Mouse (Mus musculus): ENCODE measurements around the gene Epm2a. TPM values are rescaled to one million over a fixed set of nuclear protein-coding genes. Genes with fewer than 3 reads are reported as not detected.
"Not testable (repeated sequence)": the region's sequence is repeated elsewhere in the genome, so short reads cannot be mapped to it uniquely, and the experiment has no call there.

Gene Epm2a
- polyA plus RNA-seq, 1 experiment from 2014 or later = 0.91 TPM

- no peak for DNase-seq (ENCODE audit: low spot score)
- ATAC-seq (ENCODE audit: low FRiP score) = no peak
- 90% methylated on average over 7 of the region's 7 CpGs for WGBS
- no peaks in the 10 kb centered on the region for H3K27me3 ChIP-seq (ENCODE audit: control insufficient read depth, insufficient read depth, low read length)
- no peaks in the 10 kb centered on the region for H3K4me1 ChIP-seq (replicated peaks; ENCODE audit: control insufficient read depth, insufficient read depth, low read length)
- no peaks in the 10 kb centered on the region for H3K36me3 ChIP-seq (ENCODE audit: control insufficient read depth, insufficient read depth, low read length)
- no peak overlapping the region for H3K27ac ChIP-seq (ENCODE audit: low read depth, low read length)
- H3K4me2 ChIP-seq (replicated peaks; ENCODE audit: low read depth, low read length) = no peak overlapping the region
- no peak overlapping the region for H3K9ac ChIP-seq (ENCODE audit: low read depth, low read length)
- H3K4me3 ChIP-seq (ENCODE audit: low read depth, low read length) = no peak overlapping the region
- H3K9me3 ChIP-seq (ENCODE audit: control insufficient read depth, low read length) = no peaks in the 10 kb centered on the region
These were observed 20.9 kb upstream of the Epm2a start for GRCm38 (mm10) chr10:11322316-11322715.

DNA sequence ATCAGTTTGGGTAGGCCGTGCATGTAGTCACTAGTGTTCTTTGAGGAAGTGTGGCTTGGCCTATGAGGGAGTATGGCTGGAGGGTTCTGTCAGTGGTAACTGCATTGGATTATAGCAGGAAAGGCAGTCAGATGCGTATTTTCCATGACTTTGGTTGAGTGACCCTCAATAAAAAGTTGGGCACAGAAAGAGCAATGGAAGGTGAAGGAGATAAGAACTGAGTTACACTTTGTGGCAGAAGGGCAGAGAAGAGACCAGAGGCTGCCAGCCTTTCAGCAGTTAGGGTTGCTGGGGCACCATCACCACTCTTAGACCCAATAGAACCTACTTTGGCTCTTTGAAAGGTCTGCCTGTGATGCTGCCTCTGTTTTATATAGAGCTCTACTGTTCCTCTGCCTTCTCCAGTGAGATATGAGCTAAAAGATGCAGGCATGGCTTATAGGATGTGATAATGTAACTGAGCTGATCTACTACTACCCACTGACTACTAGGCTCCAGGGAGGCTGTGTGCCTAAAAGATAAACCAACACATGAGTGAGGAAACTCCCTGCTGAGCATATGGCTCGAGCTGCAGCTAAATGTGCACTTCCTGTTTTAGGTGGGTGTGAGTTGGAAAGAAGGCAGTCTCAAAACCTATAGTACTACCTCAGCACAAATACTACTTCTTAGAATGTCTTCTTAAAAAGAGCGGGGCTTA is 19.9 kb upstream of the Epm2a start:
- DNase-seq (ENCODE audit: low spot score) = no peak
- no peak for ATAC-seq (ENCODE audit: low FRiP score)
- no peaks in the 10 kb centered on the region for H3K27me3 ChIP-seq (ENCODE audit: control insufficient read depth, insufficient read depth, low read length)
- WGBS = 73% methylated on average over 4 of the region's 4 CpGs
- H3K4me3 ChIP-seq (ENCODE audit: low read depth, low read length) = no peak overlapping the region
- no peaks in the 10 kb centered on the region for H3K4me1 ChIP-seq (replicated peaks; ENCODE audit: control insufficient read depth, insufficient read depth, low read length)
- H3K4me2 ChIP-seq (replicated peaks; ENCODE audit: low read depth, low read length) = no peak overlapping the region
- no peaks in the 10 kb centered on the region for H3K36me3 ChIP-seq (ENCODE audit: control insufficient read depth, insufficient read depth, low read length)
- no peak overlapping the region for H3K9ac ChIP-seq (ENCODE audit: low read depth, low read length)
- no peaks in the 10 kb centered on the region for H3K9me3 ChIP-seq (ENCODE audit: control insufficient read depth, low read length)
- no peak overlapping the region for H3K27ac ChIP-seq (ENCODE audit: low read depth, low read length)

GRCm38 (mm10) chr10:11326526-11326925 is 16.7 kb upstream of the Epm2a start:
- no peak for ATAC-seq (ENCODE audit: low FRiP score)
- WGBS = 86% methylated on average over 3 of the region's 3 CpGs
- H3K9ac ChIP-seq (ENCODE audit: low read depth, low read length) = no peak overlapping the region
- no peak overlapping the region for H3K27ac ChIP-seq (ENCODE audit: low read depth, low read length)
- no peak for DNase-seq (ENCODE audit: low spot score)
- H3K9me3 ChIP-seq (ENCODE audit: control insufficient read depth, low read length) = no peaks in the 10 kb centered on the region
- no peaks in the 10 kb centered on the region for H3K36me3 ChIP-seq (ENCODE audit: control insufficient read depth, insufficient read depth, low read length)
- H3K4me3 ChIP-seq (ENCODE audit: low read depth, low read length) = no peak overlapping the region
- no peaks in the 10 kb centered on the region for H3K27me3 ChIP-seq (ENCODE audit: control insufficient read depth, insufficient read depth, low read length)
- no peak overlapping the region for H3K4me2 ChIP-seq (replicated peaks; ENCODE audit: low read depth, low read length)
- no peaks in the 10 kb centered on the region for H3K4me1 ChIP-seq (replicated peaks; ENCODE audit: control insufficient read depth, insufficient read depth, low read length)

GRCm38 (mm10) chr10:11344536-11345468 is 1.6 kb downstream of the Epm2a start:
- no peak overlapping the region for H3K9ac ChIP-seq (ENCODE audit: low read depth, low read length)
- ATAC-seq (ENCODE audit: low FRiP score) (no peak), DNase-seq (ENCODE audit: low spot score) (peak; percentile 4)
- no peaks in the 10 kb centered on the region for H3K27me3 ChIP-seq (ENCODE audit: control insufficient read depth, insufficient read depth, low read length)
- no peak overlapping the region for H3K4me2 ChIP-seq (replicated peaks; ENCODE audit: low read depth, low read length)
- WGBS = 82% methylated on average over 18 of the region's 18 CpGs
- no peaks in the 10 kb centered on the region for H3K4me1 ChIP-seq (replicated peaks; ENCODE audit: control insufficient read depth, insufficient read depth, low read length)
- H3K27ac ChIP-seq (ENCODE audit: low read depth, low read length) = no peak overlapping the region
- no peak overlapping the region for H3K4me3 ChIP-seq (ENCODE audit: low read depth, low read length)
- no peaks in the 10 kb centered on the region for H3K9me3 ChIP-seq (ENCODE audit: control insufficient read depth, low read length)
- H3K36me3 ChIP-seq (ENCODE audit: control insufficient read depth, insufficient read depth, low read length) = no peaks in the 10 kb centered on the region

DNA sequence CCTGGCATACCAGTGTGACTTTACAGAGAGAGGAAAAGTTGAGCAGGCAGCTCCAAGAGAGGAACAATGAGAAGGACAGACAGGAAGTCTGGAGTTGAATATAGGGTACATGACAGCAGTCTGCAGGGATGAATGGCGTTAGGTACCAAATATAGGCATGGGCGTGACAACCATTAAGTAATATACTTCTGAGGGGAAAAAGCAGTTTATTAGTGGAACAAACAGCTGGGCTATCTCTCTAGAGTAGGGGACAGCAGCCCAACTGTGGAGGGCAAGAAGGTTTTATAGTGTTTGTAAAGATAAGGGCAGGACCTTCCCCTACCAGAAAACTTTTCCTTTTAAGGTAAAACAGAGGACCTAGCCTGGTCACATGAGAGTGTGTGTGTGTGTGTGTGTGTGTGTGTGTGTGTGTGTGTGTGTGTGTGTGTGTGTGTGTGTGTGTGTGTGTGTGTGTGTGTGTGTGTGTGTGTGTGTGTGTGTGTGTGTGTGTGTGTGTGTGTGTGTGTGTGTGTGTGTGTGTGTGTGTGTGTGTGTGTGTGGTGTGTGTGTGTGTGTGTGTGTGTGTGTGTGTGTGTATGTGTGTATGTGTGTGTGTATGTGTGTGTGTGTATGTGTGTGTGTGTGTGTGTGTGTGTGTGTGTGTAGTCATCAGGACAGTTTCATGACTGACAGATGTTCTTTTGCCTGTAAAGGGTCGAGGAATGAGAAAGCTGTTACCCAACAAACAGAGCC is 7.2 kb downstream of the Epm2a start:
- not testable (repeated sequence) for H3K27me3 ChIP-seq (ENCODE audit: control insufficient read depth, insufficient read depth, low read length); H3K36me3 ChIP-seq (ENCODE audit: control insufficient read depth, insufficient read depth, low read length); H3K4me2 ChIP-seq (replicated peaks; ENCODE audit: low read depth, low read length); DNase-seq (ENCODE audit: low spot score); H3K27ac ChIP-seq (ENCODE audit: low read depth, low read length); H3K4me3 ChIP-seq (ENCODE audit: low read depth, low read length); H3K9me3 ChIP-seq (ENCODE audit: control insufficient read depth, low read length); ATAC-seq (ENCODE audit: low FRiP score); H3K9ac ChIP-seq (ENCODE audit: low read depth, low read length); H3K4me1 ChIP-seq (replicated peaks; ENCODE audit: control insufficient read depth, insufficient read depth, low read length)
- WGBS = 88% methylated on average over 3 of the region's 3 CpGs

DNA sequence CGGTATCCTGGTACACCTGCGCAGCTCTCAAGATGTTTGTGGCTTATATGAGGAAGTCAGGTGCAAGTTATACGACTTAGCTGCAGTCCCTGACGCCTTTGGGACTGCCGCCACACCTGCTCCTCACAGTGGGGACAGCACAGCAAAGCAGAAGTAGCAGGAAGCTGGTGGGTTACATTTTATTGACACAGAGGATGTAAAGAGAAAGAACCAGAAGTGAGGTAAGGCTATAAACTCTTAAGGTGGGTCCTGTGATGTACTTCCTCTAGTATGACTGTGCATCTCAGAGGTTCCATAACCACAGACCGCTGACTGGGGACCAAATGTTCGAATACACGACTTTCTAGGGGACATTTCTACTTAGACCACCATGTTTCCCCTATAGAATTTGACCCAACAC is 11.4 kb downstream of the Epm2a start:
- H3K36me3 ChIP-seq (ENCODE audit: control insufficient read depth, insufficient read depth, low read length) = no peaks in the 10 kb centered on the region

DNA sequence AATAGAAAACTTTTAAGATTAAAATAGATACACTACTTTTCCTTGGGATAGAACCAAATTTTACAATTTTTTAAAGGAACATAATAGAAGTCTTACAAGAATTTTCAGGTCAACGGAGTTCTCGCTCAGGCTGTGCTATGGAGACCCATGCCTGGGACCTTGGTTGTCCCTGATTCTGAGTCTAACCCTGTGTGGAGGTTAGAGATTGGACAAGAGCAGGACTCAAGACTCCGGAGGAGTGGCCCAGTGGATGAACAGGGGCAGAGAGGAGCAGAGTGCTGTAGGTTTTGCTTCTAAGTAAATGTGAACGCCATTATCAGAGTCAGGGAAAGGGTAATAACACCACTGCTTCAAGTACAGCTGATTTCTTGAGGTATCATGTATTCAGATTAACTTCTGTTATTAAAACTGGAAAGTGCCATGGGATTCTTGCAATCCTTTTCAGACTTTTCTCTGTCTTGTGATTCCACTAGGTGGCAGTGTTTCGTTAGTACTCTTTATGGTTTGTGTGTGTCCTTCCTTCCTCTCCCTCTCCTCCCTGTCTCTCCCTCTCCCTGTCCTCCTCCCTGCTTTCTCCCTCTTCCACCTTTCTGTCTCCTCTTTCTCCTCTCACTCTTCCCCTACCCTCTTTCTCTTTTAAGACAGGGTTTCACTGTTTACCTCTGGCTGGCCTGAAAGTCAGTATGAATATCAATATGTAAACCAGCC is 18.9 kb downstream of the Epm2a start:
- DNase-seq (ENCODE audit: low spot score) = peak; percentile 66
- no peaks in the 10 kb centered on the region for H3K27me3 ChIP-seq (ENCODE audit: control insufficient read depth, insufficient read depth, low read length)
- H3K9me3 ChIP-seq (ENCODE audit: control insufficient read depth, low read length) = no peaks in the 10 kb centered on the region

More for the DNA sequence above, 11.4 kb downstream of the Epm2a start:
- no peaks in the 10 kb centered on the region for H3K9me3 ChIP-seq (ENCODE audit: control insufficient read depth, low read length)
- no peak overlapping the region for H3K4me3 ChIP-seq (ENCODE audit: low read depth, low read length)
- H3K27ac ChIP-seq (ENCODE audit: low read depth, low read length) = no peak overlapping the region
- ATAC-seq (ENCODE audit: low FRiP score) (no peak), DNase-seq (ENCODE audit: low spot score) (no peak)
- H3K27me3 ChIP-seq (ENCODE audit: control insufficient read depth, insufficient read depth, low read length) = no peaks in the 10 kb centered on the region
- H3K9ac ChIP-seq (ENCODE audit: low read depth, low read length) = no peak overlapping the region
- H3K4me2 ChIP-seq (replicated peaks; ENCODE audit: low read depth, low read length) = no peak overlapping the region
- 87% methylated on average over 7 of the region's 8 CpGs for WGBS
- no peaks in the 10 kb centered on the region for H3K4me1 ChIP-seq (replicated peaks; ENCODE audit: control insufficient read depth, insufficient read depth, low read length)

DNA sequence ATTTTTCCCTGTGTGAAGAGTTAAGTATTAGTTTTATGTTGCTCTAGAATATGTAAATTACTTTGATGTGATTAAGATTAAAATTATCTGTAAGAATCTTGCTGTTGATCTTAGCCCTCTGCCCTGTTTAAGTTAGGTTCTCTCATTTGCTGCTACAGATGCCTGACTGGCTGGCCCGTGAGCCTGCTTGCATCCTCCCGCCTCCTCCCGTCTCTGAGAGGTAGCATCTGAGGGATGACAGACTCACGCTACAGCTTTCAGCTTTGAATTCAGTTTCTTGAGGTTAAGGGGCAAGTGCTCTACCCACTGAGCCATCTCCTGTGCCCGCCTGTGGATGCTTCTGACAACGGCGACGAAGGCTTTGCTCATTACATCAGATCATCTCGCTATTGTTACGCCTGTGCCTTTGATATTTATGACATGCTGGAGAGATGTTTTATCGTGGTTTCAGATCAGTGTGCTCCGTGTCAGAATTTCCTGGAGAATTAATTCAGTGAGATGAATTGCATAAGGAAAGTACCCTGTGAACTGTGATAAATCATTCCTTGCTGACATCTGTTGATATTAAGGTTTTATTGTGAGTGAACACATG is 19.8 kb downstream of the Epm2a start:
- DNase-seq (ENCODE audit: low spot score) (no peak), ATAC-seq (ENCODE audit: low FRiP score) (no peak)
- H3K4me1 ChIP-seq (replicated peaks; ENCODE audit: control insufficient read depth, insufficient read depth, low read length) = no peaks in the 10 kb centered on the region
- no peak overlapping the region for H3K4me3 ChIP-seq (ENCODE audit: low read depth, low read length)
- H3K27me3 ChIP-seq (ENCODE audit: control insufficient read depth, insufficient read depth, low read length) = no peaks in the 10 kb centered on the region
- no peak overlapping the region for H3K4me2 ChIP-seq (replicated peaks; ENCODE audit: low read depth, low read length)
- H3K9ac ChIP-seq (ENCODE audit: low read depth, low read length) = no peak overlapping the region
- WGBS = 74% methylated on average over 12 of the region's 12 CpGs
- H3K9me3 ChIP-seq (ENCODE audit: control insufficient read depth, low read length) = no peaks in the 10 kb centered on the region
- no peak overlapping the region for H3K27ac ChIP-seq (ENCODE audit: low read depth, low read length)
- H3K36me3 ChIP-seq (ENCODE audit: control insufficient read depth, insufficient read depth, low read length) = no peaks in the 10 kb centered on the region

More for the DNA sequence above, 18.9 kb downstream of the Epm2a start:
- peak; percentile 64 for ATAC-seq (ENCODE audit: low FRiP score)
- Histone ChIP-seq H3K9ac (ENCODE audit: low read depth, low read length) (no peak overlapping the region), H3K4me3 (ENCODE audit: low read depth, low read length) (no peak overlapping the region), H3K4me1 (replicated peaks; ENCODE audit: control insufficient read depth, insufficient read depth, low read length) (no peaks in the 10 kb centered on the region), H3K36me3 (ENCODE audit: control insufficient read depth, insufficient read depth, low read length) (no peaks in the 10 kb centered on the region), H3K4me2 (replicated peaks; ENCODE audit: low read depth, low read length) (no peak overlapping the region), H3K27ac (ENCODE audit: low read depth, low read length) (no peak overlapping the region)
- 64% methylated on average over 5 of the region's 5 CpGs for WGBS
